Mouse (Mus musculus): Measurements from ENCODE around the gene Tdpoz3. TPM values are rescaled to one million over a fixed set of nuclear protein-coding genes. Genes with fewer than 3 reads are reported as not detected.

Tdpoz3 gene
- polyA plus RNA-seq (2017; shearing (Covaris generic)), result not detected

DNA sequence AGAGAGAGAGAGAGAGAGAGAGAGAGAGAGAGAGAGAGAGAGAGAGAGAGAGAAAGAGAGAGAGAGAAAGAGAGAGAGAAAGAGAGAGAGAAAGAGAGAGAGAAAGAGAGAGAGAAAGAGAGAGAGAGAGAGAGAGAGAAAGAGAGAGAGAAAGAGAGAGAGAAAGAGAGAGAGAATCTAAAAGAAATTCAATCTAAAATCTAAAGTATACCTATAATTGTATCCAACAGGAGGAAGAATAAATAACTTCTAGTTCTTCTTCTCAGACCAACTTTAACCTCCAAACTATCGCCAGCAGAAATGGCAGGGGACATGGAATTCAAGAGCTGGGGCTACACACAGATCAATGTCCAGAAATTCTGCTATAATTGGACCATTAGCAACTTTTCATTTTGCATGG, at the start of gene Tdpoz3:
Gene Tdpoz3 (plus strand): TSS at position 301 of the 400 bp plus-strand sequence.

DNA sequence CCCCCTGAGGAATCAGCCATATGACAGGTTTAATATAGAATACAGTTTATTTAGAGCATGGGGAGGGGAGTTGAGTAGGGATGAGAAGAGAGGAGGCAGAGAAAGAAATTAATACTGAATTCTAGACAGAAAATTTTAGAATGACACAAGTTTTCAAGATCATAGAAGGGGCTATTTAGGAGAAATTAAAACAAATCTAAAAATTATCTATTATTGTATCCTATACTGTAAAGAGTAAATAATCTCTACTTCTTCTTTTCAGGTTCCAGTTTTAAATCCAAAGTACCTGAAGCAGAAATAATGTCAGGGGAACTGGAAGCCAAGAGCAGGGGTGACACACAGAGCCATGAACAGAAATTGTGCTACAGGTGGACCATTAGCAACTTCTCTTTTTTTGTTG, 29.7 kb upstream of the Tdpoz3 start, which contains the start of gene Tdpoz4:
Gene Tdpoz4 (plus strand): TSS at position 301 of the 400 bp plus-strand sequence.

Other genes starting within 250 kb of the Tdpoz3 start
- gene Tdpoz2, start 173.3 kb upstream of the Tdpoz3 start, polyA plus RNA-seq (2017; shearing (Covaris generic)), result not detected
- not detected for gene Tdpoz1, start 149.7 kb upstream of the Tdpoz3 start, polyA plus RNA-seq (2017; shearing (Covaris generic))
- gene Gm37596, start 132.9 kb upstream of the Tdpoz3 start, polyA plus RNA-seq (2017; shearing (Covaris generic)), result not detected
- not detected for gene Gm5773, start 53.0 kb upstream of the Tdpoz3 start, polyA plus RNA-seq (2017; shearing (Covaris generic))
- not detected for gene Tdpoz4, start 29.6 kb upstream of the Tdpoz3 start, polyA plus RNA-seq (2017; shearing (Covaris generic))
- gene Gm9117, start 117.5 kb downstream of the Tdpoz3 start, polyA plus RNA-seq (2017; shearing (Covaris generic)), result not detected
- gene Tdpoz5, start 135.3 kb downstream of the Tdpoz3 start, polyA plus RNA-seq (2017; shearing (Covaris generic)), result not detected
- not detected for gene Gm9125, start 228.9 kb downstream of the Tdpoz3 start, polyA plus RNA-seq (2017; shearing (Covaris generic))
- gene Gm10697, start 246.6 kb downstream of the Tdpoz3 start, polyA plus RNA-seq (2017; shearing (Covaris generic)), result not detected

All from activated CD4-positive, CD25-positive, alpha-beta regulatory T cell, adult 9 weeks (primary cell).